Mouse (Mus musculus) stomach, embryonic 16.5 days (tissue): Measurements from ENCODE around the gene Gsta1. TPM values are rescaled to one million over a fixed set of nuclear protein-coding genes. Genes with fewer than 3 reads are reported as not detected.
"Not testable (repeated sequence)": the region's sequence is repeated elsewhere in the genome, so short reads cannot be mapped to it uniquely, and the experiment has no call there.

ENCODE experiments used
- ATAC-seq: fragments of 200-750 bp; cut with Nextera tagmentation; 2 replicates; pipeline ENCODE4 v1.8.0; 2017; ENCODE audit warnings: moderate number of reproducible peaks, moderate TSS enrichment; ENCODE audit not compliant: insufficient read depth, low FRiP score
- H3K27ac ChIP-seq: fragments of 300-500 bp; sonication (generic); 2 replicates; pipeline ENCODE4 v1.5.1; 2014; ENCODE audit warnings: low read length
- H3K27me3 ChIP-seq: fragments of 300-500 bp; sonication (generic); 2 replicates; pipeline ENCODE4 v1.6.1; 2014; ENCODE audit warnings: low read length, control low read depth, mixed read lengths; ENCODE audit not compliant: control insufficient read depth, insufficient read depth
- H3K36me3 ChIP-seq: fragments of 300-500 bp; sonication (generic); 2 replicates; pipeline ENCODE4 v1.6.1; 2014; ENCODE audit warnings: low read length; ENCODE audit not compliant: control insufficient read depth, insufficient read depth
- H3K4me1 ChIP-seq: fragments of 300-500 bp; sonication (generic); 2 replicates; pipeline ENCODE4 v1.6.1; 2014; ENCODE audit warnings: low read length, control low read depth, mixed read lengths; ENCODE audit not compliant: control insufficient read depth, insufficient read depth
- H3K4me2 ChIP-seq: fragments of 300-500 bp; sonication (generic); 2 replicates; pipeline ENCODE4 v1.6.1; 2014; ENCODE audit warnings: low read depth, low read length, mixed read lengths
- H3K4me3 ChIP-seq: fragments of 300-500 bp; sonication (generic); replicated peaks from 2 replicates; pipeline ENCODE4 v1.5.1; 2014; ENCODE audit warnings: mild to moderate bottlenecking, low read length
- H3K9ac ChIP-seq: fragments of 300-500 bp; sonication (generic); 2 replicates; pipeline ENCODE4 v1.6.1; 2014; ENCODE audit warnings: low read length
- H3K9me3 ChIP-seq: fragments of 300-500 bp; sonication (generic); replicated peaks from 2 replicates; pipeline ENCODE4 v1.6.1; 2016; ENCODE audit warnings: low read length, control low read depth; ENCODE audit not compliant: control insufficient read depth
- WGBS: fragments of 180-500 bp; shearing (Covaris S2); extraction: QIAGEN DNeasy Blood & Tissue Kit; methylation state at CpG from one replicate; pipeline ENCODE4 v1.1.7; 2014; 5-methylcytosine and 5-hydroxymethylcytosine counted together
- polyA plus RNA-seq: library from polyadenylated mRNA; unstranded; fragments of >200 nt; fragmentation: Nextera tagmentation; extraction: Ambion mirVana; gene quantifications from 2 replicates; pipeline ENCODE4 v1.2.1, GENCODE M21; 2015

Gsta1 gene
- polyA plus RNA-seq, 1 experiment from 2014 or later, result 109 TPM

- H3K9ac ChIP-seq, ATAC-seq, H3K4me2 ChIP-seq, H3K27ac ChIP-seq, H3K27me3 ChIP-seq, H3K9me3 ChIP-seq, H3K36me3 ChIP-seq, H3K4me3 ChIP-seq, H3K4me1 ChIP-seq: not testable (repeated sequence)
- 66% methylated on average over 3 of the region's 3 CpGs for WGBS
Observed at GRCm38 (mm10) chr9:78270945-78271344, 40.5 kb downstream of the Gsta1 start.

GRCm38 (mm10) chr9:78282002-78282711 is 51.7 kb downstream of the Gsta1 start:
- not testable (repeated sequence) for H3K36me3 ChIP-seq, H3K27me3 ChIP-seq, H3K4me3 ChIP-seq, H3K9me3 ChIP-seq, H3K4me2 ChIP-seq, H3K9ac ChIP-seq, H3K4me1 ChIP-seq
- WGBS, result 63% methylated on average over 4 of the region's 4 CpGs
- ATAC-seq, result peak; percentile 94
- H3K27ac ChIP-seq, result peak overlapping the region; percentile 23; the same call in 1 of the 2 replicates

DNA sequence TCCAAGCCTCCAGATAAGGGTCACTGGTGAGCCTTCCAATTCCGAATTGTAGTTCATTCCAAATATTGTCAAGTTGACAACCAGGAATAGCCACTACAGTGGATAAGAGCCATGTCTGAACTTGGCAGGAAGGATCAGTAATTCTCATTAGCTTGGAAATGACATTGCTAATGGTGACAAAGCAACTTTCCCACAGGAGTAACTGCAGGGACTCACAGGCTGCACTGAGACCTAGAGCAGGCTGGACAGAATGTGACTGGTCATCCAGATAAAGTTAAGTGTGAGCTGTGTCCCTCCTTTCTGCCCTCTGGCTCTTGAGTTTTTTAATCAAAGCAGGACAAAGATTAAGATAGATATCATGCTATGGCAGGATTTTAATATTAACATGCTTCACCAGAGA is 58.6 kb downstream of the Gsta1 start:
- not testable (repeated sequence) for H3K4me3 ChIP-seq, H3K4me1 ChIP-seq, H3K9ac ChIP-seq, ATAC-seq, H3K4me2 ChIP-seq, H3K36me3 ChIP-seq, H3K27ac ChIP-seq, H3K27me3 ChIP-seq, H3K9me3 ChIP-seq
- WGBS, result 70% methylated on average over 1 of the region's 1 CpGs

- H3K4me1 ChIP-seq, H3K27me3 ChIP-seq, H3K9me3 ChIP-seq, H3K27ac ChIP-seq, H3K36me3 ChIP-seq, H3K9ac ChIP-seq, H3K4me2 ChIP-seq, H3K4me3 ChIP-seq: not testable (repeated sequence)
- ATAC-seq, result peak; percentile 88; the same call in 1 of the 2 replicates
- 60% methylated on average over 3 of the region's 3 CpGs for WGBS
Observed at GRCm38 (mm10) chr9:78289723-78290122, 59.3 kb downstream of the Gsta1 start, which contains the start of gene Gm10639. Gm10639 (plus strand) TSS chr9:78289923.

Other genes with a start within 250 kb of the Gsta1 start
- not detected in 2 replicates for gene Gcm1, start 178.7 kb upstream of the Gsta1 start, polyA plus RNA-seq
- 35.7 and 36.2 TPM in 2 replicates for gene Fbxo9, start 121.6 kb upstream of the Gsta1 start, polyA plus RNA-seq
- 25.3 and 25.6 TPM in 2 replicates for gene Ick, start 121.5 kb upstream of the Gsta1 start, polyA plus RNA-seq
- gene Gsta4, start 47.9 kb upstream of the Gsta1 start, polyA plus RNA-seq, result 784 and 968 TPM in 2 replicates
- 87.2 and 133 TPM in 2 replicates for gene Gm3776, start 26.5 kb downstream of the Gsta1 start, polyA plus RNA-seq
- gene Gm10639, start 59.3 kb downstream of the Gsta1 start, polyA plus RNA-seq, result 0.36 and 0.65 TPM in 2 replicates
- not detected in 2 replicates for gene Omt2a, start 84.1 kb downstream of the Gsta1 start, polyA plus RNA-seq
- gene Omt2b, start 96.9 kb downstream of the Gsta1 start, polyA plus RNA-seq, result not detected in 2 replicates
- gene Gsta2, start 125.1 kb downstream of the Gsta1 start, polyA plus RNA-seq, result 31.3 and 32.1 TPM in 2 replicates
- 0.23 TPM in 1 of 2 replicates, not detected in the other for gene Dppa5a, start 137.5 kb downstream of the Gsta1 start, polyA plus RNA-seq
- gene Ooep, start 148.1 kb downstream of the Gsta1 start, polyA plus RNA-seq, result 0.55 and 0.75 TPM in 2 replicates
- gene Ddx43, start 165.1 kb downstream of the Gsta1 start, polyA plus RNA-seq, result 0.14 and 0.15 TPM in 2 replicates
- gene Cgas, start 212.6 kb downstream of the Gsta1 start, polyA plus RNA-seq, result 2.2 and 2.9 TPM in 2 replicates
- gene Mto1, start 217.6 kb downstream of the Gsta1 start, polyA plus RNA-seq, result 24.4 and 26.0 TPM in 2 replicates
- gene Gm17324, start 218.1 kb downstream of the Gsta1 start, polyA plus RNA-seq, result 0.62 and 0.70 TPM in 2 replicates